Mouse (Mus musculus) megakaryocyte-erythroid progenitor cell, adult 5 weeks (primary cell): ENCODE measurements around the gene Fmo9. TPM values are rescaled to one million over a fixed set of nuclear protein-coding genes. Genes with fewer than 3 reads are reported as not detected.

Experiments used
- polyA plus RNA-seq: library from polyadenylated mRNA; stranded (reverse); fragments of >175 nt; gene quantifications from 2 replicates; pipeline ENCODE4 v1.2.3, GENCODE M21; 2012

Fmo9 gene
- polyA plus RNA-seq, result not detected in 2 replicates

GRCm38 (mm10) chr1:166681745-166682144, at the start of gene Fmo9:
Gene Fmo9 (minus strand): TSS chr1:166681845.

GRCm38 (mm10) chr1:166647593-166647992, 34.1 kb downstream of the Fmo9 start, which contains the start of gene Gm4847:
Gene Gm4847 (minus strand): TSS chr1:166647693.

Other genes starting within 250 kb of the Fmo9 start
- gene Gm4846, start 184.3 kb downstream of the Fmo9 start, polyA plus RNA-seq, result not detected in 2 replicates
- gene Gm4847, start 34.2 kb downstream of the Fmo9 start, polyA plus RNA-seq, result not detected in 2 replicates